Mouse (Mus musculus): ENCODE measurements around the gene Prodh2. TPM values are rescaled to one million over a fixed set of nuclear protein-coding genes. Genes with fewer than 3 reads are reported as not detected.
"Not testable (repeated sequence)": the region's sequence is repeated elsewhere in the genome, so short reads cannot be mapped to it uniquely, and the experiment has no call there.

The Prodh2 gene
- polyA plus RNA-seq, 1 experiment from 2014 or later: not detected

DNA sequence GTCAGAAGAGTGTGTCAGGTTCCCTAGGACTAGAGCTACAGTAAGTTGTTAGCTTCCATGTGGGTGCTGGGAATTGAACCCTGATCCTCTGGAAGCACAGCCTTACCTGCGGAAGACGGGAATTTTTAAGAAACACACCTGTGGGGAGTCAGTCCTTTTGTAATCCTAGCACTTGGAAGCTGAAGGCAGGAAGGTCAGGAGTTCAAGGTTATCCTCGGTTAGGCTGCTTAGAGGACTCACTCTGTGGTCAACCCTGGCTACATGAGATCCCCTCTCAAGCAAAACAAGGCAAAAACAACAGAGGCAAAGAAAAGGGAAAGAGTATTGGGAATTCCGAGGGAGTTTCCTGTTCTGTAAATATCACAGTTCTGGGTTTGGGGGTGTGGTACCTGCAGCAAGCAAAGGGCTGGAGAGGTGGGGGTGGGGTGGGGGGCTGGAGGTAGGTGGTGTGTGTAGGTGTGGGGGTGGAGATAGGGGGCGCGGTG is 28.6 kb upstream of the Prodh2 start:
- H3K4me2 ChIP-seq (ENCODE audit: low read depth, low read length): no peak overlapping the region
- ATAC-seq (replicated peaks; ENCODE audit: insufficient number of reproducible peaks, low FRiP score, low TSS enrichment, low read depth) (no peak), DNase-seq (ENCODE audit: low spot score) (no peak)
- H3K4me3 ChIP-seq (ENCODE audit: low read depth, low read length): no peak overlapping the region
- WGBS: 12% methylated on average over 6 of the region's 6 CpGs
- no peaks in the 10 kb centered on the region for H3K9me3 ChIP-seq (replicated peaks; ENCODE audit: control insufficient read depth, low read length)
- no peak overlapping the region for H3K27ac ChIP-seq (replicated peaks; ENCODE audit: low read depth, low read length)
- no peaks in the 10 kb centered on the region for H3K36me3 ChIP-seq (replicated peaks; ENCODE audit: control insufficient read depth, insufficient read depth, low read depth, low read length)
- H3K9ac ChIP-seq (replicated peaks; ENCODE audit: low read length): no peak overlapping the region
- peaks cover 66% of the 10 kb centered on the region for H3K27me3 ChIP-seq (ENCODE audit: control insufficient read depth, insufficient read depth, low read length)
- H3K4me1 ChIP-seq (ENCODE audit: control insufficient read depth, insufficient read depth, low read length): peaks cover 4% of the 10 kb centered on the region; the same call in 1 of the 2 replicates

DNA sequence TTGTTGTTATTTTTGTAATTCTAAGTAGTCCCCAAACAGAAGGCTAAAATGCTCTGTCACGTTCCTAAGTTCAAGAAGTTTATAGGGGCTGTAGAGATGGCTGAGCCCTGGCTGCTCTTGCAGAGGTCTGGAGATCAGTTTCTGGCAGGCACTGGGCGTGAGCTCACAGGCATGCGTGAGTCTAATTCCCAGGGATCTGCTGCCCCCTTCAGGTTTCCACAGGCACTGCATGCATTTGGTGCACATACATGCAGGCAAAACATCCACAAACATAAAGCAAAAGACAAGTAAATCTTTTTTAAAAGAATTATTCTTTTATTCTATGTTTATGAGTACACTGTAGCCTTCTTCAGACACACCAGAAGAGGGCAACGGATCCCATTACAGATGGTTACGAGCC is 21.0 kb upstream of the Prodh2 start:
- peaks cover under 1% of the 10 kb centered on the region; the same call in 1 of the 2 replicates for H3K4me1 ChIP-seq (ENCODE audit: control insufficient read depth, insufficient read depth, low read length)
- no peak overlapping the region for H3K4me3 ChIP-seq (ENCODE audit: low read depth, low read length)
- peaks cover 5% of the 10 kb centered on the region for H3K27me3 ChIP-seq (ENCODE audit: control insufficient read depth, insufficient read depth, low read length)
- H3K9me3 ChIP-seq (replicated peaks; ENCODE audit: control insufficient read depth, low read length): no peaks in the 10 kb centered on the region
- no peak overlapping the region for H3K9ac ChIP-seq (replicated peaks; ENCODE audit: low read length)
- ATAC-seq (replicated peaks; ENCODE audit: insufficient number of reproducible peaks, low FRiP score, low TSS enrichment, low read depth) (no peak), DNase-seq (ENCODE audit: low spot score) (peak; percentile 56)
- no peak overlapping the region for H3K4me2 ChIP-seq (ENCODE audit: low read depth, low read length)
- WGBS: 45% methylated on average over 5 of the region's 5 CpGs
- H3K36me3 ChIP-seq (replicated peaks; ENCODE audit: control insufficient read depth, insufficient read depth, low read depth, low read length): no peaks in the 10 kb centered on the region
- no peak overlapping the region for H3K27ac ChIP-seq (replicated peaks; ENCODE audit: low read depth, low read length)

DNA sequence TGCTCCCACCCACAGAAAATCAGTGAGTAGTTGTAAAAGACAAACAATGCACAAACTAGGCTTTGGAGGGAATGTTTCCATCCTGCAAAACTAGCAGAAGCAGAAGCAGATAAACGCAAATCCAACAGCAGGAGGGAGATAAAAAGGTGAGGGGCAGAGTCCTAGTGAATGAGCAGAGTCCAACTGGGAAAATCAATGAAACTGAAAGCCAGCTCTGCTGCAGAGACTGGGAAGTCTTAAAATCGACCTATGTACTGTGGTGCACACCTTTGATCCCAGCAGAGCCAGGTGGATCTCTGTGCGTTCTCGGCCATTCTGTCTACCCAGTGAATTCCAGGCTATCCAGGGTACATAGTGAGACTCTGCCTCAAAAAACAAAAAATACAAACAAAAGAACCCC is 18.4 kb upstream of the Prodh2 start:
- Histone ChIP-seq H3K27ac (replicated peaks; ENCODE audit: low read depth, low read length) (no peak overlapping the region), H3K9ac (replicated peaks; ENCODE audit: low read length) (no peak overlapping the region), H3K9me3 (replicated peaks; ENCODE audit: control insufficient read depth, low read length) (no peaks in the 10 kb centered on the region), H3K36me3 (replicated peaks; ENCODE audit: control insufficient read depth, insufficient read depth, low read depth, low read length) (no peaks in the 10 kb centered on the region), H3K4me1 (ENCODE audit: control insufficient read depth, insufficient read depth, low read length) (no peaks in the 10 kb centered on the region), H3K4me2 (ENCODE audit: low read depth, low read length) (no peak overlapping the region), H3K4me3 (ENCODE audit: low read depth, low read length) (no peak overlapping the region), H3K27me3 (ENCODE audit: control insufficient read depth, insufficient read depth, low read length) (no peaks in the 10 kb centered on the region)
- DNase-seq (ENCODE audit: low spot score) (no peak), ATAC-seq (replicated peaks; ENCODE audit: insufficient number of reproducible peaks, low FRiP score, low TSS enrichment, low read depth) (no peak)
- 77% methylated on average over 4 of the region's 4 CpGs for WGBS

DNA sequence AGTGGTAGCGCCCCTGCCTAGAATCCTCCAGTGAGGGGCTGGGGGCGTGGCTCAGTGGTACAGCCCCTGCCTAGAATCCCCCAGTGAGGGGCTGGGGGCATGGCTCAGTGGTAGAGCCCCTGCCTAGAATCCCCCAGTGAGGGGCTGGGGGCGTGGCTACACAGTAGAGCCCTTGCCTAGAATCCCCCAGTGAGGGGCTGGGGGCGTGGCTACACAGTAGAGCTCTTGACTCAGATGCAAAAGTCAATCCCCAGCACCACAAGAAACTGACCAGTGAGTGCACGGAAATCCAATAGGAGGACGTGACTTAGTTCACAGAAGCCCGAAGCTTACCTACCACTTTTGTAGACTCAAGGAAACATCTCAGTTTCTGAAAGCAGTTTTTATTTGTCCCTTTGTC is 17.3 kb upstream of the Prodh2 start:
- not testable (repeated sequence) for H3K4me1 ChIP-seq (ENCODE audit: control insufficient read depth, insufficient read depth, low read length); DNase-seq (ENCODE audit: low spot score); ATAC-seq (replicated peaks; ENCODE audit: insufficient number of reproducible peaks, low FRiP score, low TSS enrichment, low read depth); H3K27ac ChIP-seq (replicated peaks; ENCODE audit: low read depth, low read length); H3K36me3 ChIP-seq (replicated peaks; ENCODE audit: control insufficient read depth, insufficient read depth, low read depth, low read length); H3K4me2 ChIP-seq (ENCODE audit: low read depth, low read length); H3K9ac ChIP-seq (replicated peaks; ENCODE audit: low read length); H3K27me3 ChIP-seq (ENCODE audit: control insufficient read depth, insufficient read depth, low read length); H3K9me3 ChIP-seq (replicated peaks; ENCODE audit: control insufficient read depth, low read length); H3K4me3 ChIP-seq (ENCODE audit: low read depth, low read length)
- 89% methylated on average over 7 of the region's 7 CpGs for WGBS

DNA sequence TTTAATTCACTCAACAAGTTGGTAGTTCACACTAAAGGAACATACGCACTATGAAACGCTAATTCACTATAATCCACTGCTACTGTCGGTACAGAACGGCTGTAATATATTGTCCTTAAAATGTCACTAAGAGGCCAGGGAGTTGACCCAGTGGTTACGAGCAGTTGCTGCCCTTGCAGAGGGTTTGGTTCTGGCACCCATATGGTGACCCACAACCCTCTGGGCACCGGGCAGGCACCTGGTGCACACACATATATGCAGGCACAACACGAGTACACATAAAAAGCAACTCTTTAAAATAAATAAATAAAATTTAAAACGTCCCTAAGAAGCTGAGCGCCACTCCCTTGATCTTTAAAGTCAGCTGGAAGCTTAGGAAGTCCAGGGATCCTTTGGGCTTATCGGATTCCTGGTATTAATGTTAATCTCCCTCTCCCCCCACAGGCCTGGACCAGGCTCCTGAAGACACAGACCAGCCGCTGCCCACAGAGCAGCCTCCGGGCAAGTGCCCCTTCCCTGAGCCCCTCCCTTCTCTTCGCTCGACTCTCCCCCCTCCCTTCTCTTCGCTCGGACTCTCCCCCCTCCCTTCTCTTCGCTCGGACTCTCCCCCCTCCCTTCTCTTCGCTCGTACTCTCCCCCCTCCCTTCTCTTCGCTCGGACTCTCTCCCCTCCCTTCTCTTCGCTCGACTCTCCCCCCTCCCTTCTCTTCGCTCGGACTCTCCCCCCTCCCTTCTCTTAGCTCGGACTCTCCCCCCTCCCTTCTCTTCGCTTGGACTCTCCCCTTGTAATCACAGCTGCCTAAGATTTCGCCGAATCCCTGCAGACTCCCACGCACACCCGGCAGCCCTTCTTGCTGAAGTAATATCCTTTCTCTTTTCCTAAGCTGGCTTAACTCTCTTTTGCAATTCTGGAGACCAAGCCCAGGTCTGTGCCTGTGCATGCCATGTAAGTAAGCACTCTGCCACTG is 15.7 kb upstream of the Prodh2 start:
- ATAC-seq (replicated peaks; ENCODE audit: insufficient number of reproducible peaks, low FRiP score, low TSS enrichment, low read depth) (0 out of 2 replicates have a peak, but pooled peaks have one; percentile 15), DNase-seq (ENCODE audit: low spot score) (peak; percentile 51)
- no peaks in the 10 kb centered on the region for H3K27me3 ChIP-seq (ENCODE audit: control insufficient read depth, insufficient read depth, low read length)
- 7% methylated on average over 32 of the region's 32 CpGs for WGBS
- H3K36me3 ChIP-seq (replicated peaks; ENCODE audit: control insufficient read depth, insufficient read depth, low read depth, low read length): no peaks in the 10 kb centered on the region
- H3K4me3 ChIP-seq (ENCODE audit: low read depth, low read length): peak overlapping the region; percentile 18
- H3K4me2 ChIP-seq (ENCODE audit: low read depth, low read length): peak overlapping the region; percentile 34
- no peaks in the 10 kb centered on the region for H3K9me3 ChIP-seq (replicated peaks; ENCODE audit: control insufficient read depth, low read length)
- no peak overlapping the region for H3K9ac ChIP-seq (replicated peaks; ENCODE audit: low read length)
- H3K27ac ChIP-seq (replicated peaks; ENCODE audit: low read depth, low read length): no peak overlapping the region
- H3K4me1 ChIP-seq (ENCODE audit: control insufficient read depth, insufficient read depth, low read length): no peaks in the 10 kb centered on the region

DNA sequence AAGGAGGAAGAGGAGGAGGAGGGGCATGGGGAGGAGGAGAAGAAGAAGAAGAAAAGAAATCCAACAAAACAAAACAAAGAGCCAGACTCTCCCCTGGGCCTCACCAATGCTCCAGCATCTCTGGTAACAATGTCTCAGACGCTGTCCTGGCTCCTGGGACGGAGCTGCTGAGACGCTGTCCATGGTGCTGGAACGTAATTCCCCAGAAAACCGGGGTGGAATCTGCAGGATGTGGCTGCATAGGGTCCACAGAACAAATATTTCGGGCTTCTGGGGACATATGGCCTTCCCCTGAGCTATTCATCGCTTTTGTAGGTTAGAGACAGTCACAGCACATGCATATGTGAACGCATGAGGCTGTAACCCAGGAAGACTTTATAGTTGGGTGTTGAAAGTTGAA is 9.2 kb upstream of the Prodh2 start:
- Histone ChIP-seq H3K4me1 (ENCODE audit: control insufficient read depth, insufficient read depth, low read length) (no peaks in the 10 kb centered on the region), H3K27ac (replicated peaks; ENCODE audit: low read depth, low read length) (no peak overlapping the region), H3K9me3 (replicated peaks; ENCODE audit: control insufficient read depth, low read length) (no peaks in the 10 kb centered on the region), H3K36me3 (replicated peaks; ENCODE audit: control insufficient read depth, insufficient read depth, low read depth, low read length) (no peaks in the 10 kb centered on the region), H3K4me2 (ENCODE audit: low read depth, low read length) (no peak overlapping the region), H3K9ac (replicated peaks; ENCODE audit: low read length) (no peak overlapping the region), H3K4me3 (ENCODE audit: low read depth, low read length) (no peak overlapping the region), H3K27me3 (ENCODE audit: control insufficient read depth, insufficient read depth, low read length) (no peaks in the 10 kb centered on the region)
- ATAC-seq (replicated peaks; ENCODE audit: insufficient number of reproducible peaks, low FRiP score, low TSS enrichment, low read depth): no peak
- 12% methylated on average over 8 of the region's 8 CpGs for WGBS
- DNase-seq (ENCODE audit: low spot score): peak; percentile 78

DNA sequence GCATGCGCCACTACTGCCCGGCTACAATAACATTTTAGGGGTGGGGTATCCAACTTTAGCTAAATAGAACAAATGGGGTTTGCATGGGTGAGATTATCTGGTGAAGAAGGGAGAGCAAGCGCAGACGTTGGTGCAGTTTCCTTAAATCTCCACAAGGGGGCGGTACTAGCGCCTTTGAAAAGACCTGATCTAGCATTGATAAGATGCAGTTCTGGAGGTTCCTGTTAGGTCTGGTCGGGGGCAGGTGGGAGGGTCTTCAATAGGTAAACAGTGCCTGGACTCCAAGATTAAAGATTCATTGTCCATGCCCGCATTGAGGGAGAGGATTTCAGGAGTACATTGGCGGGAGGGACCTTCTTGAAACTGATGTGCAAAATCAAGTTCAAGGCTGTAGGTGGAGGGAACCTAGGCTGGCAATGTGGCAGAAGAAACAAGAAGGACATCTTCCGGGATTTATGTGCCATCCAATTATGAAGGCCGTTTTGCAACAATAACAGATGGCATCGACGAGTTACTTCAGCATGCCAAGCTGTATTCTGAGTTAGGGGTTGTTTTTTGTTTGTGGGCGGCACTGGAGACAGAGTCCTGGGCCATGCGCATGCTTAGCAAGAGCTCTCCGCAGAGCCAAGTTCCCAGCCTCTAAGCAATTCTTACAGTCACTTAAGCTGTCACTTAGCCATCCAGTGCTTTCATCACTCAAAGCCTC is 3.0 kb upstream of the Prodh2 start:
- Histone ChIP-seq H3K9ac (replicated peaks; ENCODE audit: low read length) (no peak overlapping the region), H3K36me3 (replicated peaks; ENCODE audit: control insufficient read depth, insufficient read depth, low read depth, low read length) (no peaks in the 10 kb centered on the region), H3K27me3 (ENCODE audit: control insufficient read depth, insufficient read depth, low read length) (no peaks in the 10 kb centered on the region), H3K4me2 (ENCODE audit: low read depth, low read length) (no peak overlapping the region), H3K4me1 (ENCODE audit: control insufficient read depth, insufficient read depth, low read length) (no peaks in the 10 kb centered on the region), H3K27ac (replicated peaks; ENCODE audit: low read depth, low read length) (no peak overlapping the region), H3K4me3 (ENCODE audit: low read depth, low read length) (no peak overlapping the region), H3K9me3 (replicated peaks; ENCODE audit: control insufficient read depth, low read length) (no peaks in the 10 kb centered on the region)
- peak; percentile 67 for DNase-seq (ENCODE audit: low spot score)
- ATAC-seq (replicated peaks; ENCODE audit: insufficient number of reproducible peaks, low FRiP score, low TSS enrichment, low read depth): no peak
- 31% methylated on average over 16 of the region's 16 CpGs for WGBS

DNA sequence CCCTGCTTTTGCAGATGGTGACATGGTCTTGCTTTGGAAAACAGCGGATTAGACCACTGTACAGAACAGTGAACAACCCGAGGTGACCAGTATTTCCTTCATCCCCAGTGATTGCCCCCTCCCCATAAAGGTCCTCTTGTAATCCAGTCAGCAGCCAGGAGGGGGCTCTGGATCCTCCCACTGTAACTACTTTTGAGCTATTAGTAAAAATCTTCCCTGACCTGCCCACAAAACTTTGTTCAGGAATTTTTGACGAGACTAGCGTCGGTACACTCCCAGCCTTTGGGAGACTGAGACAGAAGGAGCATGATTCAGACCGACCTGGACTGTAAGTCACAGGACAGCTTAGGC is 2.5 kb upstream of the Prodh2 start:
- Histone ChIP-seq H3K9me3 (replicated peaks; ENCODE audit: control insufficient read depth, low read length) (no peaks in the 10 kb centered on the region), H3K36me3 (replicated peaks; ENCODE audit: control insufficient read depth, insufficient read depth, low read depth, low read length) (no peaks in the 10 kb centered on the region)
- no peak for DNase-seq (ENCODE audit: low spot score)

More for the DNA sequence above, 2.5 kb upstream of the Prodh2 start:
- no peak overlapping the region for H3K9ac ChIP-seq (replicated peaks; ENCODE audit: low read length)
- H3K4me3 ChIP-seq (ENCODE audit: low read depth, low read length): no peak overlapping the region
- no peak overlapping the region for H3K27ac ChIP-seq (replicated peaks; ENCODE audit: low read depth, low read length)
- WGBS: 14% methylated on average over 6 of the region's 6 CpGs
- no peak for ATAC-seq (replicated peaks; ENCODE audit: insufficient number of reproducible peaks, low FRiP score, low TSS enrichment, low read depth)
- H3K4me2 ChIP-seq (ENCODE audit: low read depth, low read length): no peak overlapping the region
- H3K4me1 ChIP-seq (ENCODE audit: control insufficient read depth, insufficient read depth, low read length): no peaks in the 10 kb centered on the region
- no peaks in the 10 kb centered on the region for H3K27me3 ChIP-seq (ENCODE audit: control insufficient read depth, insufficient read depth, low read length)

Measured in embryonic facial prominence, embryonic 11.5 days (tissue).